Mouse (Mus musculus): ENCODE results near the gene Recql5. TPM values are rescaled to one million over a fixed set of nuclear protein-coding genes. Genes with fewer than 3 reads are reported as not detected.

The Recql5 gene
- polyA plus RNA-seq, 1 experiment from 2014 or later, result 15.3 TPM

GRCm38 (mm10) chr11:115904956-115905790 is 28.1 kb downstream of the Recql5 start:
- Histone ChIP-seq H3K36me3 (ENCODE audit: control insufficient read depth, insufficient read depth, low read length) (no peaks in the 10 kb centered on the region), H3K9me3 (ENCODE audit: control insufficient read depth, low read length) (no peaks in the 10 kb centered on the region), H3K9ac (replicated peaks; ENCODE audit: low read depth, low read length) (no peak overlapping the region; the same call in 1 of the 2 replicates), H3K4me2 (ENCODE audit: low read depth, low read length) (no peak overlapping the region), H3K27ac (ENCODE audit: low read depth, low read length) (no peak overlapping the region), H3K27me3 (ENCODE audit: control insufficient read depth, insufficient read depth, low read length) (no peaks in the 10 kb centered on the region), H3K4me1 (ENCODE audit: control insufficient read depth, insufficient read depth, low read length) (0 out of 2 replicates have a peak, but pooled peaks cover under 1% of the 10 kb centered on the region), H3K4me3 (ENCODE audit: low read depth, low read length) (no peak overlapping the region)
- WGBS, result 70% methylated on average over 16 of the region's 16 CpGs
- no peak for ATAC-seq (ENCODE audit: low read depth)

GRCm38 (mm10) chr11:115904231-115904955 is 28.9 kb downstream of the Recql5 start:
- no peaks in the 10 kb centered on the region for H3K9me3 ChIP-seq (ENCODE audit: control insufficient read depth, low read length)
- 89% methylated on average over 8 of the region's 8 CpGs for WGBS
- no peak overlapping the region for H3K4me3 ChIP-seq (ENCODE audit: low read depth, low read length)
- H3K27me3 ChIP-seq (ENCODE audit: control insufficient read depth, insufficient read depth, low read length), result no peaks in the 10 kb centered on the region
- H3K4me1 ChIP-seq (ENCODE audit: control insufficient read depth, insufficient read depth, low read length), result 0 out of 2 replicates have a peak, but pooled peaks cover 2% of the 10 kb centered on the region
- no peak overlapping the region for H3K27ac ChIP-seq (ENCODE audit: low read depth, low read length)
- H3K9ac ChIP-seq (replicated peaks; ENCODE audit: low read depth, low read length), result no peak overlapping the region
- ATAC-seq (ENCODE audit: low read depth), result no peak
- no peaks in the 10 kb centered on the region for H3K36me3 ChIP-seq (ENCODE audit: control insufficient read depth, insufficient read depth, low read length)
- H3K4me2 ChIP-seq (ENCODE audit: low read depth, low read length), result no peak overlapping the region

DNA sequence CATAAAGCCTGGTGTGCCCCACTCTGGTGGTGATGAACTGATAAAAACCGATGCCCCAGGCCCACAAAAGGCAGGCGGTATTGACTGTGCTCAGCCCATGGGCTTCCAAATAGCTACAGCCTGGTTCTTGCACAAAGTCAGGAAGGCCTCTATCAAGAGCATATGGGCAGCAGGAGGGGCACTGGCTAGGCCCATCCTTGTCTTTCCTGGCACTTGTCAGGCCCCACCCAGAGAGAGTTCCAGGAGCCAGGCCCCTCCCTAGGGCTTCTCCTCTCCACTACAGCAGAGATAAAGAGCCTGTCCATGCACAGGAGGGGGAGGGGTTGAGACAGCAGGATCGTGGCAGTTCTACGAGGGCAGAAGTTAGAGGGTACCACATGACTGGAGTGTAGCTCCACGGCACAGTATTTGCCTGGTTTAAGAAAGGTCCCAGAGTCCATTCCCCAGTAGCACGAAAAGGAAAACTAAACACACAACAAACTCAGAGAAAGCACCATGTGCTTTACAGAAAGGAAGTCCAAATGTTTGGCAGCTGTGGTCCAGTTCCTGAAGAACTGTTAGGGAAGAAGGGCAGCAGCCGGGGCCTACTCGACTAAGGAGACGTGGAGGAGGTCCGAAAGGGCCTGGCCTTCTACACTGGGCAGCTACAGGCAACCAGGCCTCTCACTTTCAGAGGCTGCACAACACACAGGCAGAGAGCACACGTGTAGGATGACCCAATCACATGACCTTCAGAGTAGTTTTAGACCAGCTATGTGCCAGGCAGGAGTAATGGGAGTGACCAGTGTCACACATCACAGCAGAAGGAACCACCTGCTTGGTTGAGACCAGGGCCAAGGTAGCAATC is 29.7 kb downstream of the Recql5 start:
- WGBS, result 81% methylated on average over 11 of the region's 11 CpGs
- Histone ChIP-seq H3K27me3 (ENCODE audit: control insufficient read depth, insufficient read depth, low read length) (no peaks in the 10 kb centered on the region), H3K4me3 (ENCODE audit: low read depth, low read length) (no peak overlapping the region), H3K36me3 (ENCODE audit: control insufficient read depth, insufficient read depth, low read length) (no peaks in the 10 kb centered on the region), H3K27ac (ENCODE audit: low read depth, low read length) (no peak overlapping the region), H3K4me1 (ENCODE audit: control insufficient read depth, insufficient read depth, low read length) (0 out of 2 replicates have a peak, but pooled peaks cover 2% of the 10 kb centered on the region), H3K9ac (replicated peaks; ENCODE audit: low read depth, low read length) (no peak overlapping the region), H3K9me3 (ENCODE audit: control insufficient read depth, low read length) (no peaks in the 10 kb centered on the region), H3K4me2 (ENCODE audit: low read depth, low read length) (no peak overlapping the region)
- no peak for ATAC-seq (ENCODE audit: low read depth)

- no peak overlapping the region for H3K4me2 ChIP-seq (ENCODE audit: low read depth, low read length)
- no peaks in the 10 kb centered on the region for H3K27me3 ChIP-seq (ENCODE audit: control insufficient read depth, insufficient read depth, low read length)
- no peak overlapping the region for H3K4me3 ChIP-seq (ENCODE audit: low read depth, low read length)
- no peaks in the 10 kb centered on the region for H3K36me3 ChIP-seq (ENCODE audit: control insufficient read depth, insufficient read depth, low read length)
- no peak overlapping the region for H3K9ac ChIP-seq (replicated peaks; ENCODE audit: low read depth, low read length)
- no peaks in the 10 kb centered on the region for H3K9me3 ChIP-seq (ENCODE audit: control insufficient read depth, low read length)
- H3K27ac ChIP-seq (ENCODE audit: low read depth, low read length), result no peak overlapping the region
- 94% methylated on average over 1 of the region's 1 CpGs for WGBS
- no peak for ATAC-seq (ENCODE audit: low read depth)
- 0 out of 2 replicates have a peak, but pooled peaks cover 2% of the 10 kb centered on the region for H3K4me1 ChIP-seq (ENCODE audit: control insufficient read depth, insufficient read depth, low read length)
Measured at GRCm38 (mm10) chr11:115902831-115903230, 30.4 kb downstream of the Recql5 start.

- Histone ChIP-seq H3K9me3 (ENCODE audit: control insufficient read depth, low read length) (no peaks in the 10 kb centered on the region), H3K4me1 (ENCODE audit: control insufficient read depth, insufficient read depth, low read length) (0 out of 2 replicates have a peak, but pooled peaks cover 2% of the 10 kb centered on the region), H3K4me3 (ENCODE audit: low read depth, low read length) (no peak overlapping the region), H3K27ac (ENCODE audit: low read depth, low read length) (no peak overlapping the region), H3K27me3 (ENCODE audit: control insufficient read depth, insufficient read depth, low read length) (no peaks in the 10 kb centered on the region), H3K4me2 (ENCODE audit: low read depth, low read length) (no peak overlapping the region), H3K36me3 (ENCODE audit: control insufficient read depth, insufficient read depth, low read length) (no peaks in the 10 kb centered on the region), H3K9ac (replicated peaks; ENCODE audit: low read depth, low read length) (no peak overlapping the region)
- ATAC-seq (ENCODE audit: low read depth), result no peak
- WGBS, result 80% methylated on average over 5 of the region's 5 CpGs
Measured at GRCm38 (mm10) chr11:115902177-115902576, 31.1 kb downstream of the Recql5 start.

DNA sequence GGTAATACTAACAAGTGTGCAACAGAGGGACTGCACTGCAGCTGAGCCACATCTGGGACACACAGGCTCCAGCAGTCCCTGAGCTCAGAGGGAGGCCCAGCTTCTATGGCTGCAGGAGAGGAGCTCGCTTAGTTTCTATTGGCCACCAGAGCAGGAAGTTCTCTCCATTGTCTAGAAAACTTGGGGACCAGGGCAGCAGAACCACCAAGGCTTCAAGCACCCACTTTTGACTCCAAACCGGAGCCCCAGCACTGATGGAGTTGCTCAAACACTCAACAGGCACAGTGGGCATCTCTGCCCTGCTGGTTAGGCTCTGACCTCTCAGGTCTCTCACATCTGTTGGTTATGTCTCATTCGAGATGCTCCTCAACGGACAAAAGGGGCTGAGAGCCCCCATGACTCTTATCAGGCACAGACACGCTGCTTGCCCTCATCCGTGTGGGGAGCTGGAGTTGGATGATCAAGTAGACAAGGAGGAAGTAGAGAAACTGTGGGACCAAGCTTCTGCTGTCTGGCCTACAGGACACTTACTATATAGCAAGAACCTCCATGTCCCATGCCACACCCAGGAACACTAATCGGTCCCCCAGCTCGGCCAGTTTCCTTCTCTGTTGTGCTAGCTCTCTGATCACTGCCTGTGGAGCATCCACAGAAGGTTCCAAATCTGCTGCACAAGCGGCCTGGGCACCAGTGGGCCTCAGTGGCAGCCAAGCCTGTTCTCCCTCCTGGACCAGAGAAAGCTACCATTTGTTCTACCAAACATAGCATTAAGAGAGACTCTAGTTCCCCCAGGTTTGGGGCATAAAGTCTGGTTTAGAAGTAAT is 31.7 kb downstream of the Recql5 start:
- H3K27ac ChIP-seq (ENCODE audit: low read depth, low read length), result no peak overlapping the region
- H3K27me3 ChIP-seq (ENCODE audit: control insufficient read depth, insufficient read depth, low read length), result no peaks in the 10 kb centered on the region
- no peak overlapping the region for H3K9ac ChIP-seq (replicated peaks; ENCODE audit: low read depth, low read length)
- no peaks in the 10 kb centered on the region for H3K9me3 ChIP-seq (ENCODE audit: control insufficient read depth, low read length)
- no peaks in the 10 kb centered on the region for H3K36me3 ChIP-seq (ENCODE audit: control insufficient read depth, insufficient read depth, low read length)
- H3K4me2 ChIP-seq (ENCODE audit: low read depth, low read length), result no peak overlapping the region
- ATAC-seq (ENCODE audit: low read depth), result no peak
- no peak overlapping the region for H3K4me3 ChIP-seq (ENCODE audit: low read depth, low read length)
- WGBS, result 82% methylated on average over 9 of the region's 9 CpGs
- 0 out of 2 replicates have a peak, but pooled peaks cover 2% of the 10 kb centered on the region for H3K4me1 ChIP-seq (ENCODE audit: control insufficient read depth, insufficient read depth, low read length)

DNA sequence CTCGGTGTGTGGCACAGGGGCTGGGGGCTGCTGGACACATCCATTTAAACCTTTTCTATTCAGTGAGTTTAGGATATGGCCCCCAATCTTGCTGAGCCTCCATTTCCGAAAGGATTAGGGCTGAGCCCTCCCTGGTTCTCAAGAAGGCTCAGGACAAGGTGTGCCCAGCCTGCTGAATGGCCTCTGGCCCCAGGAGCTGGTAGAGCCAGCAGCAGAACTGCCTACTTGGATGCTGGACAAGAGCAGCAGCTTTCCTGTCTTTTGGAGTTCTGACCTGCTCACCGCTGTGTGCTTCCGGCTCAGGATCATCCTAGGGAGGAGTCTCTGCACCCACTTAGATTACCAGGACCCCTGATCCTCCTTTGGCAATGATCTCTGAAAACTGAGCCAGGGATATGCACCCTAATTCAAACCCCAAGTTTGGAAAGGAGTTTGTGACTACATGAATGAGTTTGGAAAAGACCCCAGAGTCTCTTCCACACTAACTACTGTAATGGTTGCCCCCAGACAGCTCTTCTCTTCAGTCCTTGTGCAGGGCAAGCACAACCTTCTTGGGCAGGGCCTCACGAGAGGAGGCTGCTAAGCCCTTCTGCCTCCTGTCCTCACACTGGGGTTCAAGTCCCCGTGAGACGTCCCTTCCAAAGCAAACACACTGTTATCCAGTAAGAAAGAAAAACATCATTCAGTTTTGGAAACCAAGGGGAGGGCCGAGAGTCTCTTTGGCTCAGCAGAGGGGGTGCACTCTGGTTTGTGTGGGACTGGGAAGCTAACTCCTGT is 32.5 kb downstream of the Recql5 start:
- H3K4me3 ChIP-seq (ENCODE audit: low read depth, low read length), result no peak overlapping the region
- WGBS, result 76% methylated on average over 8 of the region's 8 CpGs
- no peaks in the 10 kb centered on the region for H3K9me3 ChIP-seq (ENCODE audit: control insufficient read depth, low read length)
- no peak overlapping the region for H3K27ac ChIP-seq (ENCODE audit: low read depth, low read length)
- no peak overlapping the region for H3K4me2 ChIP-seq (ENCODE audit: low read depth, low read length)
- 0 out of 2 replicates have a peak overlapping the region, but pooled peaks have one; percentile 16 for H3K9ac ChIP-seq (replicated peaks; ENCODE audit: low read depth, low read length)
- H3K27me3 ChIP-seq (ENCODE audit: control insufficient read depth, insufficient read depth, low read length), result no peaks in the 10 kb centered on the region
- no peaks in the 10 kb centered on the region for H3K36me3 ChIP-seq (ENCODE audit: control insufficient read depth, insufficient read depth, low read length)
- ATAC-seq (ENCODE audit: low read depth), result no peak
- 0 out of 2 replicates have a peak, but pooled peaks cover 2% of the 10 kb centered on the region for H3K4me1 ChIP-seq (ENCODE audit: control insufficient read depth, insufficient read depth, low read length)
